Mouse (Mus musculus) ovary, adult 2 months (tissue): Measurements from ENCODE around the gene Smn1. TPM values are rescaled to one million over a fixed set of nuclear protein-coding genes. Genes with fewer than 3 reads are reported as not detected.

Experiments
- polyA plus RNA-seq: library from polyadenylated mRNA; depleted of rRNA; stranded (reverse); fragments of >200 nt; gene quantifications from 2 replicates; pipeline ENCODE4 v1.2.3, GENCODE M21; 2012; rRNA removed

Smn1 gene
- polyA plus RNA-seq = 15.4 and 16.0 TPM in 2 replicates

DNA sequence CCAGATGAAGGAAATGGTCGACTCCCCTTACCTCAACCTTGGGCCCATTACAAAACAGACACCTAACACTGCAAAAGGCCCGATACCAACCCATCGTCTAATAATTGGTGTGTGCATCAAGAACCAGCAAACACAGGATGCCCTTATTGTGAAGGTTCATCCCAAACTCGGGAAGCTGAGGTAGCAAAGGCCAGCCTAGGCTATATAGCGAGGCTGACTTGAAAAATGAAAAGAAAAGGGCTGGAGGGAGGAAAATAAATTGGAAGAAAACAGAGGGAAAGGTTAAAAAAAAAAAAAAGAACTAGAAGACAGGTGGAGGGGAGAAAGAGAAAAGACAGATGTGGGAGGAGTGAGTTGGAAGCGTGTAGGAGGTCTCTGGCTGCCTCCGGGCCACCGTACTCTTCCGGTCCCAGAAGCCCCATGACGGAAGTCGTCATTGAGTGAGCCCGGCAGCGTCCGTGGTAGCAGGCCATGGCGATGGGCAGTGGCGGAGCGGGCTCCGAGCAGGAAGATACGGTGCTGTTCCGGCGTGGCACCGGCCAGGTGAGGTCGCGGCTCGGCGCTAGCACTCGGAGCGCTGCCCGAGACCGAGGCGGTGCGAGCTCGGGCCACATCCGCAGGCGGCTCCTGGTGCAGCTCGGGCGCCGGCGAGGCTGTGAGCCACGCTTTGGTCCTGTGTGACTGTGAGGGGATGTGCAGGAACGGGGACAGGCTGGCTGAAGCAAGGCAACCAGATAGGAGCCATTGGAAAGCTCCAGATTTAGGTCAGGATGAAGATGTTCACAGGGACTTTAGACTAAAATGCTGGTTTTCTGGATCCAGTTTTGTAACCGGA, at the start of gene Smn1:
TSS of gene Smn1 (plus strand) at position 430 of the 835 bp plus-strand sequence.

DNA sequence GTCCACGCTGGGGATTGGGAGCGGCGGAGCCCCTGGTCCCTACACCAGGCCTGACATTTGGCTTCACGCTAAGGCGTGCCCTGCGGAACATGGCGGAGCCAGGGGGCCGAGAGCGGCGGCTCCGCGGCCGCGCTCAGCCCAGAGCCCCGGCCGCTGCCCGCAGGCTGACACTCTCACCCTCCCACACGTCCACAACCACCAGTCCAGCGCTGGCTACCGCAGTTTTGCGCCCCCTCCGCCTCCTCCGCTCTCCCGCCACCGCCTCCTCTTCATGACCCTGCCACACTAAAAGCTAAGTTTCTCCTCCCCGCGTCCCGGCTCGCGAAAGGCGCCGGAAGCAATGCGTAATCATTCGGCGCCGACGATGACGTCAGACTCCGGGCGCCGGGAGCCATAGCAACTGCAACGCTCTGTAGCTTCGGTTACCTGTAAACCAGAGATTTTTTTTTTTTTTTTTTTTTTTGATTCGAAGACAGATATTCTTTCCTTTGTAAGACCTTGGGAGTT, 20.9 kb upstream of the Smn1 start, which contains the start of gene Bdp1:
TSS of gene Bdp1 (minus strand) at position 323 of the 507 bp plus-strand sequence.

DNA sequence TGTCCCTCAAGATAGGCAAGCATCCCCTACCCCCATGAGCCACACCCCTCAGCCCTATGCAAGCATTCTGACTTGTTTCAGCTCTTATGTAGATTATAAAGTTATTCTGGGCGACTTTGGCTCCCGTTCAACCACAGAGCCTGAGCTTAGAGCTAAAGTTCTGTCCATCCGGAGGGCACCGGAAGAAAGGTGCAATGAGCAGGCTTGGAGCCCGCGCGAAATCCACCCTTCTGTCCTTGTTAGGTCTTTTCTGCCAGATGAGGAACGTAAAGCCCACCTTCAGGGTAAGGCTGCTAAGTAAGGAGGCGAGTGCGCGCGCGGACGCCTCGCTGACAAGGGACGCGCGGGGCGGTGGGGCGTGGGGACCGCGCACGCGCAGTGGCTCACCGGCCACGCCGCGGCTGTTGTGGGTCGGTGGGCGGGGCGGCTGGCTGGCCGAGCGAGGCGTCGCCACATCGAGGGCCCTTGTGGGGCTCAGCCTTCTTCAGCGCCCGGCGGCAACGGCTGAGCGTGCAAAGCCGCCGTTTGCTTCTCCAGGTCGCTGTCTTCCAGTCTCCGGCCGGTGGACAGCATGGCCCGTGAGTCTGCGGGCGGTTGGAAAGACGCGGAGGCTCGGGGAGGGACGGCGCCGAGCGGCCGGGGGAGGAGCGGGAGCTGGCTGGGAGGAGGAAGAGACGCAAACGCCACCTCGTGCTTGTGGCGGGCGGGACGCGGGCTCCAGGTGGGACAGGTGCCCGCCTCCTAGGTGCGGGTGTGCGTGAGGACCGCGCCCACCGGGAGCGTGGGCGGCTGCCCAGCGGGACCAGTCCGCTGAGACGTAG, 16.8 kb upstream of the Smn1 start, which contains the start of gene Serf1:
TSS of gene Serf1 (plus strand) at position 361 of the 821 bp plus-strand sequence.

Other genes with a start within 250 kb of the Smn1 start
- gene Cartpt, start 223.8 kb upstream of the Smn1 start, polyA plus RNA-seq = 0.15 TPM in 1 of 2 replicates, not detected in the other
- gene Mccc2, start 109.2 kb upstream of the Smn1 start, polyA plus RNA-seq = 23.7 and 26.5 TPM in 2 replicates
- 1.6 and 1.8 TPM in 2 replicates for gene Bdp1, start 20.8 kb upstream of the Smn1 start, polyA plus RNA-seq
- 6.7 and 20.3 TPM in 2 replicates for gene Serf1, start 16.8 kb upstream of the Smn1 start, polyA plus RNA-seq
- 0.85 and 0.98 TPM in 2 replicates for gene Naip2, start 77.2 kb downstream of the Smn1 start, polyA plus RNA-seq
- 4.2 and 4.8 TPM in 2 replicates for gene Naip5, start 121.5 kb downstream of the Smn1 start, polyA plus RNA-seq
- 1.5 TPM in 2 replicates for gene Naip6, start 192.8 kb downstream of the Smn1 start, polyA plus RNA-seq